ENCODE assay signal across 6 mouse cellular contexts in the genomic region with DNA sequence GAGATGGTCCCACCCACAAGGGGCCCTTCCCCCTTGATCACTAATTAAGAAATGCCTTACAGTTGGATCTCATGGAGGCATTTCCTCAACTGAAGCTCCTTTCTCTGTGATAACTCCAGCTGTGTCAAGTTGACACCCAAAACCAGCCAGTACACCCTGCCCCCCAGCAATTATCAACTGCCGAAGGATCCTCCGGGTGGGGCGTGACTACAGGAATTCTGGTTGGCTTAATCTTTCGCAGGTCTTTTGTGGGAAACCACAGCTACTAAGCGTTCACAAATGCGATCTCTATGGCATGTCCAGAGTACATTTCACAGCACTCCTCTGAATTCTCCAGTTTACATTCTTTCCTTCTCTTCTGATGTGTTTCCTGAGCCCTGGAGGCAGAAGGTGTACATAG.
DNase-seq lines count a peak whose midpoint lies in the region; ATAC-seq and TF ChIP-seq lines count a peak whose summit lies in the region.
"Not testable (repeated sequence)": the region's sequence is repeated elsewhere in the genome, so short reads cannot be mapped to it uniquely, and the experiment has no call there.

No protein-coding gene starts in this region.

- H3K27me3 ChIP-seq in liver, embryonic 12.5 days (replicated peaks); liver, embryonic 14.5 days (ENCODE audit: control insufficient read depth, insufficient read depth, low read length): not testable (repeated sequence)

- H3K4me3 ChIP-seq in liver, embryonic 12.5 days; liver, embryonic 14.5 days (ENCODE audit: insufficient read depth in 1 of 2, low read depth in 2 of 2, low read length in 2 of 2): not testable (repeated sequence)

- not testable (repeated sequence) for H3K36me3 ChIP-seq in liver, embryonic 12.5 days; liver, embryonic 14.5 days (replicated peaks; ENCODE audit: control insufficient read depth, insufficient read depth, low read depth)

- DNase-seq in MEL-GATA-1-ER (ENCODE audit: extremely low read depth, low read depth) (peak; percentile 86), liver (peak; percentile 41)
- peak in 1 of 3 experiments; percentile 6 for DNase-seq in liver, embryonic 14.5 days (ENCODE audit: low read depth in 3 of 3, low spot score in 3 of 3)

- not testable (repeated sequence) for H3K4me1 ChIP-seq in liver, embryonic 12.5 days; liver, embryonic 14.5 days (replicated peaks; ENCODE audit: control insufficient read depth in 2 of 2, insufficient read depth in 2 of 2, low read length in 1 of 2)

- H3K9ac ChIP-seq in liver, embryonic 12.5 days; liver, embryonic 14.5 days (replicated peaks): not testable (repeated sequence)

- TF ChIP-seq EP300 in liver, embryonic 14.5 days (IDR thresholded peaks at IDR 0.05; ENCODE audit: low read depth) = peak; percentile 41; the same call in 1 of the 2 replicates

- H3K27ac ChIP-seq in liver, embryonic 12.5 days; liver, embryonic 14.5 days: not testable (repeated sequence)

- peak overlapping the region; percentile 8; the same call in 1 of the 2 replicates for H3K4me2 ChIP-seq in liver, embryonic 12.5 days
- 0 out of 2 replicates have a peak overlapping the region, but pooled peaks have one; percentile 4 for H3K4me2 ChIP-seq in liver, embryonic 14.5 days (ENCODE audit: low read depth)

- H3K9me3 ChIP-seq in liver, embryonic 12.5 days (replicated peaks); liver, embryonic 14.5 days (ENCODE audit: control insufficient read depth, low read length): not testable (repeated sequence)

- peak; percentile 90 for ATAC-seq in common myeloid progenitor, adult 5-6 weeks (replicated peaks; ENCODE audit: low read depth, poor library complexity, severe bottlenecking)
- ATAC-seq in liver, embryonic 12.5 days = peak; percentile 72
- peak; percentile 70 for ATAC-seq in liver, embryonic 14.5 days (ENCODE audit: insufficient read depth)
- peak; percentile 90 for ATAC-seq in megakaryocyte-erythroid progenitor cell, adult 5-6 weeks (replicated peaks; ENCODE audit: low FRiP score, low TSS enrichment, poor library complexity, severe bottlenecking)

- TF ChIP-seq CTCF in liver, embryonic 14.5 days (IDR thresholded peaks at IDR 0.05; ENCODE audit: low read depth) = not testable (repeated sequence)

- 34% methylated on average over 6 of the region's 6 CpGs for WGBS in liver, embryonic 12.5 days (ENCODE audit: insufficient replicate concordance)
- WGBS in liver, embryonic 14.5 days (ENCODE audit: insufficient replicate concordance) = 30% methylated on average over 6 of the region's 6 CpGs
